Comparison of ENCODE assay signal across 10 mouse cellular contexts in genomic region chr14:75962250-75962649, GRCm38 (mm10). TPM values are rescaled to one million over a fixed set of nuclear protein-coding genes. Genes with fewer than 3 reads are reported as not detected.
DNase-seq lines count a peak whose midpoint lies in the region; ATAC-seq and TF ChIP-seq lines count a peak whose summit lies in the region.
"Had no signal": no experiment of that assay in that cellular context is flagged by ENCODE, and none has a peak within 500 bp of the region (broad histone marks: within the 10 kb centered on the region; RNA-seq: fewer than 3 reads in every experiment).

No protein-coding gene starts in this region.

- 0 out of 2 replicates have a peak, but pooled peaks have one; percentile 6 for TF ChIP-seq CTCF in intestine, postnatal 0 days (IDR thresholded peaks at IDR 0.05; ENCODE audit: low read depth)

- no peak overlapping the region for H3K4me3 ChIP-seq in intestine, postnatal 0 days (ENCODE audit: low read depth, low read length)
- H3K4me3 ChIP-seq in intestine, embryonic 16.5 days (ENCODE audit: low read length) = no peak overlapping the region
- H3K4me3 ChIP-seq: intestine, embryonic 15.5 days had no signal

- H3K36me3 ChIP-seq in intestine, postnatal 0 days (ENCODE audit: control insufficient read depth, insufficient read depth) = no peaks in the 10 kb centered on the region
- no peaks in the 10 kb centered on the region for H3K36me3 ChIP-seq in intestine, embryonic 16.5 days (ENCODE audit: control insufficient read depth, insufficient read depth, low read length)
- H3K36me3 ChIP-seq: intestine, embryonic 15.5 days had no signal

- no peaks in the 10 kb centered on the region for H3K27me3 ChIP-seq in intestine, postnatal 0 days (replicated peaks; ENCODE audit: control insufficient read depth, insufficient read depth, low read length)
- no peaks in the 10 kb centered on the region for H3K27me3 ChIP-seq in intestine, embryonic 16.5 days (replicated peaks; ENCODE audit: control insufficient read depth, insufficient read depth, low read length)
- H3K27me3 ChIP-seq: intestine, embryonic 15.5 days had no signal

- no peak overlapping the region for H3K4me2 ChIP-seq in intestine, postnatal 0 days (replicated peaks; ENCODE audit: low read depth)
- H3K4me2 ChIP-seq in intestine, embryonic 16.5 days (ENCODE audit: low read depth, low read length) = no peak overlapping the region
- H3K4me2 ChIP-seq: intestine, embryonic 15.5 days had no signal

- 92% methylated on average over 9 of the region's 9 CpGs for WGBS in intestine, postnatal 0 days
- WGBS in intestine, embryonic 16.5 days = 84% methylated on average over 9 of the region's 9 CpGs

- no peak overlapping the region for H3K9ac ChIP-seq in intestine, postnatal 0 days (ENCODE audit: low read depth, low read length)
- H3K9ac ChIP-seq in intestine, embryonic 16.5 days (ENCODE audit: low read depth, low read length) = no peak overlapping the region
- H3K9ac ChIP-seq: intestine, embryonic 15.5 days had no signal

- no peaks in the 10 kb centered on the region for H3K9me3 ChIP-seq in intestine, postnatal 0 days (ENCODE audit: control insufficient read depth)
- no peaks in the 10 kb centered on the region for H3K9me3 ChIP-seq in intestine, embryonic 16.5 days (ENCODE audit: control insufficient read depth, low read length)
- H3K9me3 ChIP-seq: intestine, embryonic 15.5 days had no signal

- ATAC-seq in intestine, postnatal 0 days = no peak
- ATAC-seq in intestine, embryonic 16.5 days = no peak
- ATAC-seq: intestine, embryonic 15.5 days; lung, postnatal 0 days had no signal

- H3K4me1 ChIP-seq in intestine, postnatal 0 days (replicated peaks; ENCODE audit: control insufficient read depth, insufficient read depth, low read length) = no peaks in the 10 kb centered on the region
- no peaks in the 10 kb centered on the region for H3K4me1 ChIP-seq in intestine, embryonic 16.5 days (ENCODE audit: control insufficient read depth, insufficient read depth, low read length)
- H3K4me1 ChIP-seq: intestine, embryonic 15.5 days had no signal

- DNase-seq in frontal cortex, adult 2 months (ENCODE audit: extremely low spot score in 1 of 2, low spot score in 1 of 2) = peak; percentile 81 to 89
- DNase-seq in left cerebral cortex, adult 8-10 months (ENCODE audit: low spot score in 2 of 2) = peak; percentile 65 to 85
- peak; percentile 91 to 92 for DNase-seq in right cerebral cortex, postnatal 10 days (ENCODE audit: low spot score in 2 of 2)
- no peak for DNase-seq in lung, postnatal 36 days
- DNase-seq in thymus, postnatal 4 days = no peak
- no peak for DNase-seq in kidney, adult 8-10 months

- no peak overlapping the region for H3K27ac ChIP-seq in intestine, postnatal 0 days (ENCODE audit: low read depth, low read length)
- no peak overlapping the region for H3K27ac ChIP-seq in intestine, embryonic 16.5 days (ENCODE audit: low read length)
- H3K27ac ChIP-seq: intestine, embryonic 15.5 days had no signal

RNA-seq across cellular contexts. Expression of gene Kctd4, which starts 7.4 kb away (rescaled TPM):
- 0.39 and 0.50 TPM in 2 replicates for polyA plus RNA-seq in intestine, postnatal 0 days (2015; fragmentation: Nextera tagmentation; extraction: Ambion mirVana)
- polyA plus RNA-seq in intestine, embryonic 16.5 days (2015; fragmentation: Nextera tagmentation; extraction: Ambion mirVana) = 0.42 and 0.44 TPM in 2 replicates
- 10.0 and 11.8 TPM in 2 replicates for polyA plus RNA-seq in frontal cortex, adult 2 months (2012; rRNA removed)
- total RNA-seq in left cerebral cortex, adult 8-10 months (2022) = 10 to 100 TPM; 12.4 to 17.7 (median 13.7) TPM

RNA-seq across cellular contexts. Expression of gene Gtf2f2, which starts 48.4 kb away (rescaled TPM):
- polyA plus RNA-seq in intestine, postnatal 0 days (2015; fragmentation: Nextera tagmentation; extraction: Ambion mirVana) = 25.8 and 26.2 TPM in 2 replicates
- polyA plus RNA-seq in intestine, embryonic 16.5 days (2015; fragmentation: Nextera tagmentation; extraction: Ambion mirVana) = 28.0 and 31.7 TPM in 2 replicates
- polyA plus RNA-seq in frontal cortex, adult 2 months (2012; rRNA removed) = 14.5 and 16.5 TPM in 2 replicates
- 10 to 100 TPM; 14.3 to 16.8 (median 16.0) TPM for total RNA-seq in left cerebral cortex, adult 8-10 months (2022)

Comparison
In these comparisons a context has a peak if more than half of its experiments do, and no peak if none do; other contexts are left out.
1. DNase-seq: peak in frontal cortex, adult 2 months (2 of 2), left cerebral cortex, adult 8-10 months (2 of 2) and right cerebral cortex, postnatal 10 days (2 of 2); none in lung, postnatal 36 days (single experiment), thymus, postnatal 4 days (single experiment) and kidney, adult 8-10 months (0 of 2).